Mouse (Mus musculus) E14TG2a.4 (cell line): ENCODE data around the gene Gpm6b.

Source experiments
- H3K27me3 ChIP-seq: 2 replicates; pipeline ENCODE4 v1.6.1; 2014; ENCODE audit warnings: low read length, control low read depth; ENCODE audit not compliant: insufficient read depth
- H3K36me3 ChIP-seq: 2 replicates; pipeline ENCODE4 v1.6.1; 2014; ENCODE audit warnings: low read length, control low read depth; ENCODE audit not compliant: insufficient read depth
- H3K4me1 ChIP-seq: replicated peaks from 2 replicates; pipeline ENCODE4 v1.6.1; 2014; ENCODE audit warnings: low read depth, low read length, control low read depth
- H3K4me3 ChIP-seq: replicated peaks from 2 replicates; pipeline ENCODE4 v1.5.1; 2014; ENCODE audit warnings: mild to moderate bottlenecking, low read length
- H3K9me3 ChIP-seq: 2 replicates; pipeline ENCODE4 v1.6.1; 2014; ENCODE audit warnings: low read length, control low read depth
- CTCF ChIP-seq: conservative IDR thresholded peaks from 2 replicates; pipeline ENCODE4 v1.5.1; 2014; ENCODE audit warnings: low read length
- NANOG ChIP-seq: IDR thresholded peaks from 2 replicates; pipeline ENCODE4 v1.6.1; 2014; ENCODE audit warnings: borderline replicate concordance, low read length, mixed read lengths
- POU5F1 ChIP-seq: IDR thresholded peaks from 2 replicates; pipeline ENCODE4 v1.6.1; 2014; ENCODE audit warnings: low read length, borderline replicate concordance

Gene Gpm6b

GRCm38 (mm10) chrX:166230515-166231267 lies 8.0 kb upstream of the Gpm6b start:
- H3K9me3 ChIP-seq, result no peaks in the 10 kb centered on the region
- H3K4me3 ChIP-seq, result no peak overlapping the region
- H3K36me3 ChIP-seq, result no peaks in the 10 kb centered on the region
- no peaks in the 10 kb centered on the region for H3K4me1 ChIP-seq
- no peaks in the 10 kb centered on the region for H3K27me3 ChIP-seq
- TF ChIP-seq POU5F1, result no peak
- TF ChIP-seq NANOG, result no peak
- TF ChIP-seq CTCF, result no peak

GRCm38 (mm10) chrX:166236131-166236530 lies 2.6 kb upstream of the Gpm6b start:
- Histone ChIP-seq H3K4me3 (no peak overlapping the region), H3K4me1 (peaks cover 4% of the 10 kb centered on the region; the same call in 1 of the 2 replicates), H3K9me3 (no peaks in the 10 kb centered on the region), H3K36me3 (no peaks in the 10 kb centered on the region), H3K27me3 (peaks cover 32% of the 10 kb centered on the region)
- no peak for TF ChIP-seq POU5F1
- no peak for TF ChIP-seq CTCF
- no peak for TF ChIP-seq NANOG

- peaks cover 11% of the 10 kb centered on the region; the same call in 1 of the 2 replicates for H3K4me1 ChIP-seq
- no peak for TF ChIP-seq CTCF
- TF ChIP-seq POU5F1, result no peak
- TF ChIP-seq NANOG, result no peak
- no peaks in the 10 kb centered on the region for H3K9me3 ChIP-seq
- peak overlapping the region; percentile 77 for H3K4me3 ChIP-seq
- peaks cover 32% of the 10 kb centered on the region for H3K27me3 ChIP-seq
- H3K36me3 ChIP-seq, result no peaks in the 10 kb centered on the region
These were observed 809 bp downstream of the Gpm6b start for GRCm38 (mm10) chrX:166239520-166239919.

GRCm38 (mm10) chrX:166240751-166241150 lies 2.0 kb downstream of the Gpm6b start:
- peaks cover 11% of the 10 kb centered on the region; the same call in 1 of the 2 replicates for H3K4me1 ChIP-seq
- H3K9me3 ChIP-seq, result no peaks in the 10 kb centered on the region
- no peak overlapping the region for H3K4me3 ChIP-seq
- no peaks in the 10 kb centered on the region for H3K36me3 ChIP-seq
- peaks cover 32% of the 10 kb centered on the region for H3K27me3 ChIP-seq
- TF ChIP-seq POU5F1 (no peak), NANOG (no peak), CTCF (no peak)

- H3K27me3 ChIP-seq, result peaks cover 19% of the 10 kb centered on the region
- H3K4me3 ChIP-seq, result no peak overlapping the region
- no peak for TF ChIP-seq POU5F1
- TF ChIP-seq NANOG, result peak; percentile 49; the same call in 1 of the 2 replicates
- no peak for TF ChIP-seq CTCF
- H3K36me3 ChIP-seq, result no peaks in the 10 kb centered on the region
- no peaks in the 10 kb centered on the region for H3K9me3 ChIP-seq
- peaks cover 11% of the 10 kb centered on the region; the same call in 1 of the 2 replicates for H3K4me1 ChIP-seq
These were observed 4.7 kb downstream of the Gpm6b start for GRCm38 (mm10) chrX:166243261-166243885.

- Histone ChIP-seq H3K27me3 (no peaks in the 10 kb centered on the region), H3K36me3 (no peaks in the 10 kb centered on the region), H3K4me1 (no peaks in the 10 kb centered on the region), H3K4me3 (no peak overlapping the region), H3K9me3 (no peaks in the 10 kb centered on the region)
- no peak for TF ChIP-seq POU5F1
- no peak for TF ChIP-seq CTCF
- no peak for TF ChIP-seq NANOG
These were observed 32.8 kb downstream of the Gpm6b start for GRCm38 (mm10) chrX:166271489-166271888.

- Histone ChIP-seq H3K27me3 (no peaks in the 10 kb centered on the region), H3K4me3 (no peak overlapping the region), H3K36me3 (no peaks in the 10 kb centered on the region), H3K9me3 (no peaks in the 10 kb centered on the region), H3K4me1 (no peaks in the 10 kb centered on the region)
- TF ChIP-seq POU5F1 (no peak), NANOG (no peak), CTCF (no peak)
These were observed 33.9 kb downstream of the Gpm6b start for GRCm38 (mm10) chrX:166272646-166273045.

- Histone ChIP-seq H3K36me3 (no peaks in the 10 kb centered on the region), H3K27me3 (no peaks in the 10 kb centered on the region), H3K9me3 (no peaks in the 10 kb centered on the region), H3K4me1 (no peaks in the 10 kb centered on the region), H3K4me3 (no peak overlapping the region)
- TF ChIP-seq NANOG, result no peak
- no peak for TF ChIP-seq POU5F1
- no peak for TF ChIP-seq CTCF
These were observed 41.1 kb downstream of the Gpm6b start for GRCm38 (mm10) chrX:166279861-166280260.
